Mouse (Mus musculus): ENCODE data around the gene Gpbar1. TPM values are rescaled to one million over a fixed set of nuclear protein-coding genes. Genes with fewer than 3 reads are reported as not detected.

The Gpbar1 gene
- 0.20 TPM in 1 of 2 replicates, not detected in the other for polyA plus RNA-seq (2015; fragmentation: Nextera tagmentation; extraction: Ambion mirVana)

DNA sequence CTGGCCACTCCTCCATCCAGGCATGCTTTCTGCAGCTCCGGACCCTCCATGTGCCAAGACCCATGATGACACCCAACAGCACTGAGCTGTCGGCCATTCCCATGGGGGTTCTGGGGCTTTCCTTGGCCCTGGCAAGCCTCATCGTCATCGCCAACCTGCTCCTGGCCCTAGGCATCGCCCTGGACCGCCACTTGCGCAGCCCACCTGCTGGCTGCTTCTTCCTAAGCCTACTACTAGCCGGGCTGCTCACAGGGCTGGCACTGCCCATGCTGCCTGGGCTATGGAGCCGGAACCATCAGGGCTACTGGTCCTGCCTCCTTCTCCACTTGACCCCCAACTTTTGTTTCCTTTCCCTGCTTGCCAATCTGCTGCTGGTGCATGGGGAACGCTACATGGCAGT is at the start of gene Gpbar1:
TSS of gene Gpbar1 (plus strand) at position 13 of the 400 bp plus-strand sequence.
- 91% methylated on average over 10 of the region's 10 CpGs for WGBS
- Histone ChIP-seq H3K27me3 (replicated peaks; ENCODE audit: control insufficient read depth, insufficient read depth, low read length) (no peaks in the 10 kb centered on the region), H3K4me2 (ENCODE audit: low read length) (no peak within 1 kb of the TSS), H3K4me1 (ENCODE audit: control insufficient read depth, insufficient read depth, low read depth, low read length) (peaks cover 11% of the 10 kb centered on the region), H3K4me3 (ENCODE audit: low read length) (no peak within 1 kb of the TSS), H3K9ac (ENCODE audit: low read depth, low read length) (no peak within 1 kb of the TSS), H3K27ac (ENCODE audit: low read depth, low read length) (no peak within 1 kb of the TSS), H3K9me3 (ENCODE audit: control insufficient read depth, low read length) (no peaks in the 10 kb centered on the region), H3K36me3 (ENCODE audit: control insufficient read depth, insufficient read depth, low read length) (peaks cover 23% of the 10 kb centered on the region)
- ATAC-seq, result no peak

DNA sequence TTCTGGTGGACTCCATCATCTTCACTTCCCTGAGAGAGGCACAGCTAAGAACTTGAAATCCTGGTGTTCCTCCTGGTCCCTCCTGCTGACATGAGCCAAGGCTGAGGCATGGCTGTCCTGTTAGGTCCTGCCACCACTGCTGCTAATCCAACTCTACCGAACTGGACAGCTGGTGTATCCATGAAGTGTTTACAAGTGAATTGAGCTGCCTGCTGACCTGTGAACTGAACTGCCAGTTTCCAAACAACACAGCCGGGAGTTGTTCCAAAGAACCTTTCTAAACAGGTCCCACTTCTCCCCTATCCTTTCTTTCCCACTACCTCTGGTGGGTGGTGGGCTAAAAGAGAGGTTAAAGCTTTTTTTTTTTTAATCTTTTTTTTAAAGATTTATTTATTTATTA is 48.4 kb upstream of the Gpbar1 start:
- Histone ChIP-seq H3K9me3 (ENCODE audit: control insufficient read depth, low read length) (no peaks in the 10 kb centered on the region), H3K27ac (ENCODE audit: low read depth, low read length) (no peak overlapping the region), H3K4me2 (ENCODE audit: low read length) (no peak overlapping the region), H3K9ac (ENCODE audit: low read depth, low read length) (no peak overlapping the region), H3K36me3 (ENCODE audit: control insufficient read depth, insufficient read depth, low read length) (no peaks in the 10 kb centered on the region), H3K27me3 (replicated peaks; ENCODE audit: control insufficient read depth, insufficient read depth, low read length) (no peaks in the 10 kb centered on the region), H3K4me1 (ENCODE audit: control insufficient read depth, insufficient read depth, low read depth, low read length) (no peaks in the 10 kb centered on the region), H3K4me3 (ENCODE audit: low read length) (no peak overlapping the region)
- 87% methylated on average over 2 of the region's 2 CpGs for WGBS
- ATAC-seq, result no peak

DNA sequence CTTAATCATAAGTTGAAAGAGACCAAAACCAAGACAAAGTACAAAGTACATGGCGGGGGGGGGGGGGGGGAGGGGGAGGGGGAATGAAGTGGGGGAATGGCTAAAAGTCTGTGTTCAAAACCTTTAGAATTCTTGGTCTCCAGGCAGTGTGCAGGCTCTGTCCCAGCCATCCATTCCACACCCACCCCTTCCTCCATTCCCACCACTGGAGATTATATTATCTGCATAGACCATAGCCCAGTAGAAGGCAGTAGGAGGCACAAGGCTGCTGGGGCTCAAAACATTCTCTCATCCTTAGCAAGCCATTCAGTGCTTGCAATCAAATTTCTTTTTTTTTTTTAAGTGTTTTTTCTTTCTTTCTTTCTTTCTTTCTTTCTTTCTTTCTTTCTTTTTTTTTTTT is 47.4 kb upstream of the Gpbar1 start:
- Histone ChIP-seq H3K36me3 (ENCODE audit: control insufficient read depth, insufficient read depth, low read length) (no peaks in the 10 kb centered on the region), H3K27me3 (replicated peaks; ENCODE audit: control insufficient read depth, insufficient read depth, low read length) (no peaks in the 10 kb centered on the region), H3K9ac (ENCODE audit: low read depth, low read length) (no peak overlapping the region), H3K4me2 (ENCODE audit: low read length) (no peak overlapping the region), H3K27ac (ENCODE audit: low read depth, low read length) (no peak overlapping the region), H3K4me1 (ENCODE audit: control insufficient read depth, insufficient read depth, low read depth, low read length) (no peaks in the 10 kb centered on the region), H3K9me3 (ENCODE audit: control insufficient read depth, low read length) (no peaks in the 10 kb centered on the region), H3K4me3 (ENCODE audit: low read length) (no peak overlapping the region)
- no peak for ATAC-seq
- no CpG with 5 or more reads among the region's 1 CpGs for WGBS

DNA sequence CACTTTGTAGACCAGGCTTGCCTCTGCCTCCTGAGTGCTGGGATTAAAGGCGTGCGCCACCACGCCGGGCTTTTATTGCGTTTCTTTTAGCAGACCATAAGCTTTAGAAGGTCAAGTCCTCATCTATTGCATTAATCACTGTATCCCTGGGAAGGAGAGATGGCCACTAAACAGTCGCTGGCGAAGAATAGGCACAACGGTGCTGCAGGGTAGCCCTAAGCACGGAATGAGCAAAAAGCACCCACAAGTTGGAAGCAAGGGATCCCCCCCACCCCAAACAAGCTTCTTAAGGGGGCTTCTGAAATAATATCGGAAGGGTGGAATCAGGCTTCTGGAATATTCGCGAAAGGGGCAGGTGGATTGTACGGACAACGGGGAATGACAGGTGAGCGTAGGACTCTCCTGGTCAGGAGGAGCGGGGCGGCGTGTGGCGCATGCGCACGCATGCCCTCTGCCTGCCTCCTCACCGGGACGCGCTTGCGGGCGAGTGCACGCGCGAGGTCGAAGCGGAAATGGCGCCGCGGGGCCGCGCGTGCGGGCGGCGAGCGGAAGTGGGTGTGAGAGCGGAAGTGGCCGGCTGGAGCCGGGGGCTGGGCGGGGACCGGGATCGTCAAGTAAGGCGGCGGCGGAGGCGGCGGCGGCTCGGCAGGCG is 42.3 kb upstream of the Gpbar1 start, which contains the start of gene Arpc2:
TSS of gene Arpc2 (plus strand) at position 147 of the 652 bp plus-strand sequence.
- Histone ChIP-seq H3K9ac (ENCODE audit: low read depth, low read length) (peak within 1 kb of the TSS; percentile 81), H3K4me1 (ENCODE audit: control insufficient read depth, insufficient read depth, low read depth, low read length) (peaks cover 34% of the 10 kb centered on the region), H3K9me3 (ENCODE audit: control insufficient read depth, low read length) (no peaks in the 10 kb centered on the region), H3K36me3 (ENCODE audit: control insufficient read depth, insufficient read depth, low read length) (no peaks in the 10 kb centered on the region), H3K27me3 (replicated peaks; ENCODE audit: control insufficient read depth, insufficient read depth, low read length) (no peaks in the 10 kb centered on the region), H3K4me3 (ENCODE audit: low read length) (peak within 1 kb of the TSS; percentile 94), H3K4me2 (ENCODE audit: low read length) (peak within 1 kb of the TSS; percentile 87), H3K27ac (ENCODE audit: low read depth, low read length) (peak within 1 kb of the TSS; percentile 91)
- peak; percentile 95 for ATAC-seq
- 1% methylated on average over 44 of the region's 55 CpGs for WGBS

DNA sequence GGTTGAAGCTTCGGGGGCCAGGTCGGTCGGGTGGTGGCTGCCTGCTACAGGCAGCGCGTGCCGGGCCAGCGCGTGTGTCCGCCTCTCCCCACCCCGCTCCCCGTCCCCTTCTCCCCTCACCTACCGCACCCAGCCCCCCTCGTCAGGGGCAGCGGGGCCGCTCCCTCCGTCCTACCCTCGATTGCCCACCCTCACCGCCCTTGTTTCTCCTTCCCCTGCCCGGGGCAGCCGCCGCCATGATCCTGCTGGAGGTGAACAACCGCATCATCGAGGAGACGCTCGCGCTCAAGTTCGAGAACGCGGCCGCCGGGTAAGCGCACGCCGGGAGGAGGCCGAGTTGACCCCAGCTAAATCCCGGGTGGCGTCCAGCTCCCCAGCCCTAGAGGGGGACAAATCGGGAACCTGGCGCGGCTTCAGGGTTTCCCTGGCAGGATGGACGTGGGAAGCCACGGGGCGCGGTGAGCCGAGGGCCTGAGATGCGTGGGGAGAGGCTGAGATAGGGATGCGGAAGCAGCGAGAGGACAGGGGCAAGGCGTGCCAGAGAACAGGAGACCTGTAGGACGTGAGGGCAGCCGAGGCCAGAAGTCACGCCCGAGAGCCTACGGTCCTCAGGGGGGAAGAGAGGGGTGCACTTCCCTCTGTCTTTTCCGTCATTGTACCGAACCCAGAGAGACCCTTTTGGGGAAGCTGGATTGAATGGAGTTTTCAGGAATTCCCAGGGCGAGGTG is 41.6 kb upstream of the Gpbar1 start:
- peak; percentile 83 for ATAC-seq
- Histone ChIP-seq H3K9ac (ENCODE audit: low read depth, low read length) (peak overlapping the region; percentile 81), H3K4me2 (ENCODE audit: low read length) (peak overlapping the region; percentile 87), H3K9me3 (ENCODE audit: control insufficient read depth, low read length) (no peaks in the 10 kb centered on the region), H3K36me3 (ENCODE audit: control insufficient read depth, insufficient read depth, low read length) (no peaks in the 10 kb centered on the region), H3K27ac (ENCODE audit: low read depth, low read length) (peak overlapping the region; percentile 91), H3K27me3 (replicated peaks; ENCODE audit: control insufficient read depth, insufficient read depth, low read length) (no peaks in the 10 kb centered on the region), H3K4me1 (ENCODE audit: control insufficient read depth, insufficient read depth, low read depth, low read length) (peaks cover 34% of the 10 kb centered on the region), H3K4me3 (ENCODE audit: low read length) (peak overlapping the region; percentile 94)
- WGBS, result under 1% methylated on average over 44 of the region's 57 CpGs

DNA sequence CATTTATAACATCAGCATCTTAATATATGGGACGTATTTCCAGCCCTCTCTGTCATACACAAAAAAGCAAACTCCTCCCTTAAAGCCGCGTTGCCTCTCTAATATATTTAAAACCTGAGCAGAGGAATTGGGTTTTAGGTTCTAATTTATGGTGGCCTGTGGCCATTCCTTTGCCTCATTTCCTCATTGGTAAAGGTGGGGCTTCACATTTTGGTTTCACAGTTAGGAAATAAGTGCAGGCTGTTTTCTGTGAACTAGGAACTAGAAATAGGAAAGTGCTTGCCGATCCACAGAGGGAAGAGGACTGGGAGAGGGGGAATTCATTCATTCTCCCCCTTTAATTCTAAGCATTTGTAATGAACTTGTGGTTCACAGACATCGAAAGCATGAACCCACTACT is 40.7 kb upstream of the Gpbar1 start:
- peak overlapping the region; percentile 81 for H3K9ac ChIP-seq (ENCODE audit: low read depth, low read length)
- H3K9me3 ChIP-seq (ENCODE audit: control insufficient read depth, low read length), result no peaks in the 10 kb centered on the region
- WGBS, result 48% methylated on average over 5 of the region's 5 CpGs
- peak overlapping the region; percentile 87 for H3K4me2 ChIP-seq (ENCODE audit: low read length)
- ATAC-seq, result no peak
- peak overlapping the region; percentile 94 for H3K4me3 ChIP-seq (ENCODE audit: low read length)
- H3K27me3 ChIP-seq (replicated peaks; ENCODE audit: control insufficient read depth, insufficient read depth, low read length), result no peaks in the 10 kb centered on the region
- no peak overlapping the region for H3K27ac ChIP-seq (ENCODE audit: low read depth, low read length)
- no peaks in the 10 kb centered on the region for H3K36me3 ChIP-seq (ENCODE audit: control insufficient read depth, insufficient read depth, low read length)
- H3K4me1 ChIP-seq (ENCODE audit: control insufficient read depth, insufficient read depth, low read depth, low read length), result peaks cover 34% of the 10 kb centered on the region

DNA sequence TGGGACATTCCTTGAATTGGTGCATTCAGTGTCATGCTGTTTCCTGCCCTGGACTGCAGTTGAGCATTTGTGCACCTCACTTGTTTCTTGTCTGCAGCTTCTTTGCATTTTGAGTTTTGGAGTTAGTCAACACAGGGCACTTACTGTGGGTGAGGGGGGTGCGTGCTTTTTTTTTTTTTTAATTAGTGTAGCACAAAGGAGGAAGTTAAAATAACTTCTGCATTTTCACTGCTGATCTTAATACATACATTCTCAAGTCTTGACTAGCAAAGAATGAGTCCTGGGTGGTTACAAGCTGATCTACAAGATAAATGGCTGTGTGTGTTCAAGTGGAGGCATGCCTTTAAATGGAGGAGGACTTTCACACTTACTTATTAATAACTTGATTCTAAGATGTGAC is 40.2 kb upstream of the Gpbar1 start:
- Histone ChIP-seq H3K36me3 (ENCODE audit: control insufficient read depth, insufficient read depth, low read length) (no peaks in the 10 kb centered on the region), H3K4me1 (ENCODE audit: control insufficient read depth, insufficient read depth, low read depth, low read length) (peaks cover 34% of the 10 kb centered on the region), H3K9ac (ENCODE audit: low read depth, low read length) (peak overlapping the region; percentile 81), H3K27me3 (replicated peaks; ENCODE audit: control insufficient read depth, insufficient read depth, low read length) (no peaks in the 10 kb centered on the region), H3K27ac (ENCODE audit: low read depth, low read length) (no peak overlapping the region), H3K4me3 (ENCODE audit: low read length) (peak overlapping the region; percentile 94), H3K4me2 (ENCODE audit: low read length) (peak overlapping the region; percentile 87), H3K9me3 (ENCODE audit: control insufficient read depth, low read length) (no peaks in the 10 kb centered on the region)
- ATAC-seq, result no peak
- WGBS, result 74% methylated on average over 1 of the region's 1 CpGs

DNA sequence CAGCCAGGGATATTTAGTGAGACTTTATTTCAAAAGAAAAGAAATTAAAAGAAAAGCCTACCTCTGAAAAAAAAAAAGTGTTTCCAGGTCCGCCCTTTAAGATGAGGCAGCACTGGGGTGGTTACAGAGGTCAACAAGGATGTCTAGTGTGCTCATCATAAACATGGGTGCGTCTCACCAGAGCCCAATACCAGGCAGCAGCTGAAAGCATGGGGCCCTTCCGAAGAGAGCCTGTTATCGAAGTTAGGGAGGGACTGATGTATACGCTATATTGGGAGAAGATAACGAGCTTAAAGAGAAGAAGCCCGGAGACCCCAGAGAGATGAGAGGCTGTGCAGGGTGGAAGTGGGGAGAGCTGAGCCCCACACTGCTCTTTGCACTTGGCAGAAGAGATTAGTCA is 39.2 kb upstream of the Gpbar1 start:
- peaks cover 34% of the 10 kb centered on the region for H3K4me1 ChIP-seq (ENCODE audit: control insufficient read depth, insufficient read depth, low read depth, low read length)
- peak overlapping the region; percentile 22 for H3K4me2 ChIP-seq (ENCODE audit: low read length)
- H3K4me3 ChIP-seq (ENCODE audit: low read length), result no peak overlapping the region
- WGBS, result 75% methylated on average over 7 of the region's 7 CpGs
- ATAC-seq, result no peak
- H3K27ac ChIP-seq (ENCODE audit: low read depth, low read length), result no peak overlapping the region
- no peaks in the 10 kb centered on the region for H3K27me3 ChIP-seq (replicated peaks; ENCODE audit: control insufficient read depth, insufficient read depth, low read length)
- no peaks in the 10 kb centered on the region for H3K36me3 ChIP-seq (ENCODE audit: control insufficient read depth, insufficient read depth, low read length)
- H3K9ac ChIP-seq (ENCODE audit: low read depth, low read length), result no peak overlapping the region
- H3K9me3 ChIP-seq (ENCODE audit: control insufficient read depth, low read length), result no peaks in the 10 kb centered on the region

DNA sequence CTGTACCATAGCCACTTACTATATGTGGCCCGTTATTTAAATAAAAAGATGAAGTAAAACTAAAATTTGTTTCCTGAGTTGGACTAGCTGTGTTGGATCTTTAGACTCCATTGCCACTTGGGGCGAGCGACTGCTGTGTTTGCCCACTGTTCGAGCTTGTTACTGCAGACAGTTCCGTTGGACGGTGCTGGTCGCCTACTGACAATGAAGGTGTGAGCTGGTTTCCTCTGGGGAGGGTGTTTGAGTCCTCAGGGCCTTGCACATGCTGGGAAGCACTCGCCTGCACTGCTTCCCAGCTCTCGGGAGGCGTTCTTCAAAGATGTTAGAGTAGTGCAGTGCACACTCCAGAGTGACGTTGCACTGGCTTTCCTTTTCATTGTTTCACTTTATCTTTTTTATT is 38.7 kb upstream of the Gpbar1 start:
- Histone ChIP-seq H3K36me3 (ENCODE audit: control insufficient read depth, insufficient read depth, low read length) (no peaks in the 10 kb centered on the region), H3K4me3 (ENCODE audit: low read length) (no peak overlapping the region), H3K9ac (ENCODE audit: low read depth, low read length) (no peak overlapping the region), H3K9me3 (ENCODE audit: control insufficient read depth, low read length) (no peaks in the 10 kb centered on the region), H3K27ac (ENCODE audit: low read depth, low read length) (no peak overlapping the region), H3K27me3 (replicated peaks; ENCODE audit: control insufficient read depth, insufficient read depth, low read length) (no peaks in the 10 kb centered on the region), H3K4me2 (ENCODE audit: low read length) (peak overlapping the region; percentile 22), H3K4me1 (ENCODE audit: control insufficient read depth, insufficient read depth, low read depth, low read length) (peaks cover 34% of the 10 kb centered on the region)
- 61% methylated on average over 11 of the region's 11 CpGs for WGBS
- no peak for ATAC-seq
